Mouse (Mus musculus) intestine, postnatal 0 days (tissue): ENCODE data around the gene Hmgn3. TPM values are rescaled to one million over a fixed set of nuclear protein-coding genes. Genes with fewer than 3 reads are reported as not detected.

Experiments
- ATAC-seq: fragments of 200-750 bp; cut with Nextera tagmentation; 2 replicates; pipeline ENCODE4 v1.8.0; 2017; ENCODE audit warnings: mild to moderate bottlenecking, moderate TSS enrichment, moderate library complexity
- H3K27ac ChIP-seq: fragments of 300-500 bp; sonication (generic); 2 replicates; pipeline ENCODE4 v1.5.1; 2014; ENCODE audit warnings: mild to moderate bottlenecking, low read depth, low read length, moderate library complexity
- H3K27me3 ChIP-seq: fragments of 300-500 bp; sonication (generic); replicated peaks from 2 replicates; pipeline ENCODE4 v1.6.1; 2014; ENCODE audit warnings: low read length, mixed read lengths; ENCODE audit not compliant: control insufficient read depth, insufficient read depth
- H3K36me3 ChIP-seq: fragments of 300-500 bp; sonication (generic); 2 replicates; pipeline ENCODE4 v1.6.1; 2014; ENCODE audit warnings: mild to moderate bottlenecking, moderate library complexity; ENCODE audit not compliant: control insufficient read depth, insufficient read depth
- H3K4me1 ChIP-seq: fragments of 300-500 bp; sonication (generic); replicated peaks from 2 replicates; pipeline ENCODE4 v1.6.1; 2014; ENCODE audit warnings: antibody characterized with exemption, low read length, mixed read lengths; ENCODE audit not compliant: control insufficient read depth, insufficient read depth
- H3K4me2 ChIP-seq: fragments of 300-500 bp; sonication (generic); replicated peaks from 2 replicates; pipeline ENCODE4 v1.6.1; 2014; ENCODE audit warnings: low read depth, mild to moderate bottlenecking, moderate library complexity
- H3K4me3 ChIP-seq: fragments of 300-500 bp; sonication (generic); 2 replicates; pipeline ENCODE4 v1.5.1; 2014; ENCODE audit warnings: low read depth, low read length
- H3K9ac ChIP-seq: fragments of 300-500 bp; sonication (generic); 2 replicates; pipeline ENCODE4 v1.6.1; 2014; ENCODE audit warnings: mild to moderate bottlenecking, low read depth, low read length
- H3K9me3 ChIP-seq: fragments of 300-500 bp; sonication (generic); 2 replicates; pipeline ENCODE4 v1.6.1; 2016; ENCODE audit warnings: mixed run types; ENCODE audit not compliant: control insufficient read depth
- CTCF ChIP-seq: sonication (generic); IDR thresholded peaks from 2 replicates; pipeline ENCODE4 v1.5.1; 2016; ENCODE audit warnings: low read depth, mild to moderate bottlenecking, control low read depth, antibody characterized with exemption, moderate library complexity
- WGBS: fragments of 180-500 bp; shearing (Covaris S2); extraction: QIAGEN DNeasy Blood & Tissue Kit; methylation state at CpG from one replicate; pipeline ENCODE4 v1.1.7; 2014; 5-methylcytosine and 5-hydroxymethylcytosine counted together
- polyA plus RNA-seq: library from polyadenylated mRNA; unstranded; fragments of >200 nt; fragmentation: Nextera tagmentation; extraction: Ambion mirVana; gene quantifications from 2 replicates; pipeline ENCODE4 v1.2.1, GENCODE M21; 2015

The Hmgn3 gene
- polyA plus RNA-seq, 1 experiment from 2014 or later: 40.2 TPM

DNA sequence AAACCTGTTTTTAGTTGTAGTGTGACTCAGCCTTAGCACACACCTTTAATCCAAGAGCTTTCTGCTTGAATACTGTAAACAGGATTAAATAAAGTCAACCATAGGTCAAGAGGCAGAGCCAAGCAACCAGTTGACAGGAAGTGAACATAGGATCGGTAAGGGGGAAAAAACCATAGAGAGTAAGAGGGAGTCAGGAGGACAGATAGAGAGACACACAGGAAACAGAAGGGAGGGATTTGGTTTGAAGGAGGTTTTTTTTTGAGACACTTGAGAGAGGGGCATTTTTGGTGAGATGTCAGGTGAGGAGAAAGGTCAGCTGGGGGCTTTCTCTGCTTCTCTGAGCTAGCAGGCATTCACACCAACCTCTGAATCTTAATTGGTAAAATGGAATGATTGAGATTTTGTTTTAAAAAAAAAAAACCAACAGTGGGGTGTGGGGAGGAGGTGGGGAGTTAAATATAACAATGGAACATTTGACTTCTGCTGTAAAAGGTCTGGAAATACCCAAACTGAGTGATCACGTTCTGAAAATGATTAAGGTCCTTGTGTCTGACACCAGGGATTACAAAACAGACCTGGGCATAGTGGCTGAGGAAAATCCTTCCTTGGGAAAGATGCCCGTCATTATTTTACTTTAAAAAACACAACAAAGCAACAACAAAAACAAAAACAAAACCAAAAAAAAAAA, 51.7 kb downstream of the Hmgn3 start:
- no peaks in the 10 kb centered on the region for H3K27me3 ChIP-seq
- no peak for ATAC-seq
- H3K9me3 ChIP-seq: no peaks in the 10 kb centered on the region
- H3K4me2 ChIP-seq: no peak overlapping the region
- no peak overlapping the region for H3K9ac ChIP-seq
- H3K4me1 ChIP-seq: no peaks in the 10 kb centered on the region
- H3K27ac ChIP-seq: no peak overlapping the region
- no peak for TF ChIP-seq CTCF
- H3K36me3 ChIP-seq: no peaks in the 10 kb centered on the region
- no peak overlapping the region for H3K4me3 ChIP-seq
- 60% methylated on average over 3 of the region's 3 CpGs for WGBS

GRCm38 (mm10) chr9:83083790-83084469, 62.6 kb downstream of the Hmgn3 start:
- Histone ChIP-seq H3K9me3 (no peaks in the 10 kb centered on the region), H3K36me3 (no peaks in the 10 kb centered on the region), H3K4me3 (no peak overlapping the region), H3K4me1 (no peaks in the 10 kb centered on the region), H3K27ac (no peak overlapping the region), H3K9ac (no peak overlapping the region), H3K27me3 (no peaks in the 10 kb centered on the region), H3K4me2 (no peak overlapping the region)
- TF ChIP-seq CTCF: no peak
- no peak for ATAC-seq
- 50% methylated on average over 7 of the region's 7 CpGs for WGBS

- Histone ChIP-seq H3K4me3 (no peak overlapping the region), H3K9me3 (no peaks in the 10 kb centered on the region), H3K4me2 (no peak overlapping the region), H3K9ac (no peak overlapping the region), H3K27ac (no peak overlapping the region), H3K27me3 (no peaks in the 10 kb centered on the region), H3K4me1 (no peaks in the 10 kb centered on the region), H3K36me3 (no peaks in the 10 kb centered on the region)
- ATAC-seq: no peak
- 78% methylated on average over 5 of the region's 5 CpGs for WGBS
- TF ChIP-seq CTCF: no peak
Measured at GRCm38 (mm10) chr9:83083091-83083490, 63.4 kb downstream of the Hmgn3 start.

GRCm38 (mm10) chr9:83082296-83082695, 64.2 kb downstream of the Hmgn3 start:
- WGBS: 83% methylated on average over 6 of the region's 6 CpGs

GRCm38 (mm10) chr9:83079724-83080123, 66.8 kb downstream of the Hmgn3 start:
- H3K4me1 ChIP-seq: no peaks in the 10 kb centered on the region
- H3K9ac ChIP-seq: no peak overlapping the region
- H3K36me3 ChIP-seq: no peaks in the 10 kb centered on the region
- ATAC-seq: no peak
- no peak for TF ChIP-seq CTCF
- no peak overlapping the region for H3K4me2 ChIP-seq
- no peak overlapping the region for H3K4me3 ChIP-seq
- no peaks in the 10 kb centered on the region for H3K27me3 ChIP-seq
- H3K27ac ChIP-seq: no peak overlapping the region
- no peaks in the 10 kb centered on the region for H3K9me3 ChIP-seq
- 97% methylated on average over 3 of the region's 3 CpGs for WGBS

More at GRCm38 (mm10) chr9:83082296-83082695, 64.2 kb downstream of the Hmgn3 start:
- no peak for ATAC-seq
- Histone ChIP-seq H3K4me3 (no peak overlapping the region), H3K9me3 (no peaks in the 10 kb centered on the region), H3K4me1 (no peaks in the 10 kb centered on the region), H3K9ac (no peak overlapping the region), H3K27ac (no peak overlapping the region), H3K27me3 (no peaks in the 10 kb centered on the region), H3K4me2 (no peak overlapping the region), H3K36me3 (no peaks in the 10 kb centered on the region)
- no peak for TF ChIP-seq CTCF

- no peaks in the 10 kb centered on the region for H3K27me3 ChIP-seq
- no peak for TF ChIP-seq CTCF
- 75% methylated on average over 5 of the region's 5 CpGs for WGBS
- no peak overlapping the region for H3K27ac ChIP-seq
- no peak overlapping the region for H3K9ac ChIP-seq
- no peak overlapping the region for H3K4me2 ChIP-seq
- no peak overlapping the region for H3K4me3 ChIP-seq
- no peak for ATAC-seq
- H3K9me3 ChIP-seq: no peaks in the 10 kb centered on the region
- H3K36me3 ChIP-seq: no peaks in the 10 kb centered on the region
- no peaks in the 10 kb centered on the region for H3K4me1 ChIP-seq
Measured at GRCm38 (mm10) chr9:83068246-83068645, 78.2 kb downstream of the Hmgn3 start.
